Mouse (Mus musculus) forebrain, embryonic 15.5 days (tissue): ENCODE data around the gene Hist1h4c. TPM values are rescaled to one million over a fixed set of nuclear protein-coding genes. Genes with fewer than 3 reads are reported as not detected.

Experiments used
- microRNA-seq: library from miRNA; unstranded; fragments of <30 nt; microRNA quantifications from one replicate; pipeline ENCODE4, GENCODE M21; 2016
- polyA plus RNA-seq: library from polyadenylated mRNA; unstranded; fragments of >200 nt; fragmentation: Nextera tagmentation; extraction: Ambion mirVana; gene quantifications from 2 replicates; pipeline ENCODE4 v1.2.1, GENCODE M21; 2015

Hist1h4c gene
- polyA plus RNA-seq, 1 experiment from 2014 or later: 4.4 TPM

Small RNAs within 50 kb of the gene (microRNA-seq; reads per million reads assigned to microRNA genes)
- not detected for gene Gm44314
- not detected for gene Gm44350

Other genes with a start within 250 kb of the Hist1h4c start
- 0.05 and 0.08 TPM in 2 replicates for gene Btn1a1, start 232.6 kb downstream of the Hist1h4c start, polyA plus RNA-seq
- gene Btn2a2, start 209.6 kb downstream of the Hist1h4c start, polyA plus RNA-seq: 0.11 TPM in 1 of 2 replicates, not detected in the other
- gene Hist1h4h, start 167.4 kb downstream of the Hist1h4c start, polyA plus RNA-seq: 4.9 and 6.0 TPM in 2 replicates
- 2.8 and 6.7 TPM in 2 replicates for gene Hist1h2af, start 164.5 kb downstream of the Hist1h4c start, polyA plus RNA-seq
- 2.7 and 3.4 TPM in 2 replicates for gene Hist1h3g, start 163.0 kb downstream of the Hist1h4c start, polyA plus RNA-seq
- gene Hist1h2bh, start 155.1 kb downstream of the Hist1h4c start, polyA plus RNA-seq: 0.37 and 0.59 TPM in 2 replicates
- gene Hist1h3f, start 154.4 kb downstream of the Hist1h4c start, polyA plus RNA-seq: 0.46 and 0.94 TPM in 2 replicates
- 0.70 and 0.73 TPM in 2 replicates for gene Hist1h4f, start 146.8 kb downstream of the Hist1h4c start, polyA plus RNA-seq
- gene Hist1h1d, start 145.2 kb downstream of the Hist1h4c start, polyA plus RNA-seq: 0.23 and 0.25 TPM in 2 replicates
- gene Hist1h3e, start 136.1 kb downstream of the Hist1h4c start, polyA plus RNA-seq: 2.6 and 2.7 TPM in 2 replicates
- 48.1 and 55.0 TPM in 2 replicates for gene Hist1h2ae, start 127.2 kb downstream of the Hist1h4c start, polyA plus RNA-seq
- gene Hist1h2bg, start 127.1 kb downstream of the Hist1h4c start, polyA plus RNA-seq: 4.7 and 5.6 TPM in 2 replicates
- gene Hist1h2bf, start 124.3 kb downstream of the Hist1h4c start, polyA plus RNA-seq: 1.6 and 2.9 TPM in 2 replicates
- 1.5 and 2.0 TPM in 2 replicates for gene Hist1h2ad, start 124.1 kb downstream of the Hist1h4c start, polyA plus RNA-seq
- 4.5 and 5.1 TPM in 2 replicates for gene Hist1h3d, start 122.7 kb downstream of the Hist1h4c start, polyA plus RNA-seq
- 76.0 and 88.6 TPM in 2 replicates for gene Hist1h4d, start 116.9 kb downstream of the Hist1h4c start, polyA plus RNA-seq
- gene Hist1h2be, start 77.3 kb downstream of the Hist1h4c start, polyA plus RNA-seq: 1.9 and 2.5 TPM in 2 replicates
- 11.6 and 13.7 TPM in 2 replicates for gene Hist1h1e, start 75.9 kb downstream of the Hist1h4c start, polyA plus RNA-seq
- 1.0 and 1.1 TPM in 2 replicates for gene Hist1h2ac, start 14.5 kb downstream of the Hist1h4c start, polyA plus RNA-seq
- 33.7 and 35.6 TPM in 2 replicates for gene Hist1h2bc, start 14.3 kb downstream of the Hist1h4c start, polyA plus RNA-seq
- 0.20 TPM in 1 of 2 replicates, not detected in the other for gene Hist1h1t, start 2.6 kb downstream of the Hist1h4c start, polyA plus RNA-seq
- gene Hfe, start 12.4 kb upstream of the Hist1h4c start, polyA plus RNA-seq: 2.0 and 3.4 TPM in 2 replicates
- gene Hist1h1c, start 40.4 kb upstream of the Hist1h4c start, polyA plus RNA-seq: 22.8 and 24.6 TPM in 2 replicates
- 3.9 and 4.1 TPM in 2 replicates for gene Hist1h3c, start 47.1 kb upstream of the Hist1h4c start, polyA plus RNA-seq
- 1.8 and 2.0 TPM in 2 replicates for gene Hist1h2bb, start 48.3 kb upstream of the Hist1h4c start, polyA plus RNA-seq
- gene Hist1h2ab, start 52.7 kb upstream of the Hist1h4c start, polyA plus RNA-seq: 26.0 and 31.2 TPM in 2 replicates
- 7.9 and 11.7 TPM in 2 replicates for gene Hist1h3b, start 53.8 kb upstream of the Hist1h4c start, polyA plus RNA-seq
- 2.8 and 3.8 TPM in 2 replicates for gene Hist1h4b, start 58.6 kb upstream of the Hist1h4c start, polyA plus RNA-seq
- gene Hist1h4a, start 62.8 kb upstream of the Hist1h4c start, polyA plus RNA-seq: 0.38 TPM in 1 of 2 replicates, not detected in the other
- gene Hist1h3a, start 63.9 kb upstream of the Hist1h4c start, polyA plus RNA-seq: 2.7 and 3.2 TPM in 2 replicates
- 1.5 TPM in 2 replicates for gene Hist1h1a, start 65.2 kb upstream of the Hist1h4c start, polyA plus RNA-seq
- gene Trim38, start 71.5 kb upstream of the Hist1h4c start, polyA plus RNA-seq: 0.11 TPM in 1 of 2 replicates, not detected in the other
- gene Slc17a2, start 108.5 kb upstream of the Hist1h4c start, polyA plus RNA-seq: not detected in 2 replicates
- gene Slc17a3, start 141.0 kb upstream of the Hist1h4c start, polyA plus RNA-seq: 0.04 TPM in 1 of 2 replicates, not detected in the other
- gene Slc17a1, start 169.3 kb upstream of the Hist1h4c start, polyA plus RNA-seq: not detected in 2 replicates
- gene Slc17a4, start 216.6 kb upstream of the Hist1h4c start, polyA plus RNA-seq: not detected in 2 replicates
- not detected in 2 replicates for gene Hist1h2ba, start 235.7 kb upstream of the Hist1h4c start, polyA plus RNA-seq
- gene Hist1h2aa, start 236.0 kb upstream of the Hist1h4c start, polyA plus RNA-seq: not detected in 2 replicates